Mouse (Mus musculus) adipose tissue, adult 10 weeks (tissue): ENCODE measurements around the gene Jchain. TPM values are rescaled to one million over a fixed set of nuclear protein-coding genes. Genes with fewer than 3 reads are reported as not detected.

Experiments used
- polyA plus RNA-seq: library from polyadenylated mRNA; stranded (reverse); fragments of 350-450 nt; fragmentation: Illumina TruSeq; extraction: RNeasy Lipid Tissue Mini Kit (QIAGEN cat#74804); gene quantifications from one replicate; pipeline ENCODE4 v1.2.3, GENCODE M21; 2014; ENCODE audit warnings: low read depth, low replicate concordance

The Jchain gene
- 7.1 TPM for polyA plus RNA-seq

DNA sequence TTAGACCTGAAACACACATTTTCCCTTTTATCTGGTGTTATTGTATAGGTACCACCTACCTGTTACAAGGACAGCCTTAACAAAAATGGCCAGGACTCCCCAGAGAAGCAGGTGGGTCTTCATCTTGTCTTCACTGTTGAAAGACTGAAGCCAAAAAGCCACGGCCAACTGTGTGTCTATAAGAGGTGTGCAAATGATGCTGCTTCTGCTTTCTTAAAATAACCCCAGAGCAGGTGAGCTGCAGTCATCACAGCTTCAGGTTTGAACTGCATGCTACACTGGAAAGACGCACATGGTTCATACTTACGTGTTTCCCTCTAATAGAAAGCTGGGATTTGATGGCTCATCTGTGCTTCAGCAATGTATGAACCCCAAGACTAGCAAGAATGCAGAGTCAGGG is at the start of gene Jchain:
Gene Jchain, minus strand, starts transcription at position 235 of the 400 bp plus-strand sequence.

DNA sequence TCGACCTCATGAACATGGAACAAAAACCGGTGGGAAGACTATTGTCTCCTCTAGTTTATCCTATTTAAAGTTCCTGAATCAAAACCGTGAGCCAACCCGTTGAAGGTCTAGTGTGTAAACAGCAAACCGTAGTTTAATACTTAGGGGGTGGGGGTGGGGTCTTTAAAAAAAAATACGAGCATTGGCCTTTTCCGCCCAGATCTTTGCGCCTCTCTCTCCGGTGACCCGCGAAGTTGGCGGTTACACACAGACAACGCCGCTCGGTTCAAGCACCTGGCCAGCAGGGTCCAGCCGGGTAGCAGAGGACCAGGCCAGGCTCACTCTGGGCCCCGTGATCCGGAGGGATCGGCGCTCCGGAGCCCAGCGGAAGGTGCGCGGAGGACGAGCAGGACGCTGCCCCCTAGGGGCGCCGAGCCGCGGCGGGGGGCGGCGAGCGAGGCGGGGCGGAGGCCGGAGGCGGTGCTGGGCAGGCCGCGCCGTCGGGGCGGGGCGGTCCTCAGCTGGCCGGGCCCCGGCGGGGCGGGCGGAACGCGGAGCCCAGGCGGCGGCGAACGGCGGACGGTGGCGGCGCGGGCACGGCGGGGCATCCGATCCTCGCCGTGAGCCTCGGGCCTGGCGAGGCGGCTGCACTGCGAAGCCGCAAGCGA is 36.9 kb upstream of the Jchain start, which contains the start of gene Rufy3:
Gene Rufy3, plus strand, starts transcription at position 540 of the 647 bp plus-strand sequence.

DNA sequence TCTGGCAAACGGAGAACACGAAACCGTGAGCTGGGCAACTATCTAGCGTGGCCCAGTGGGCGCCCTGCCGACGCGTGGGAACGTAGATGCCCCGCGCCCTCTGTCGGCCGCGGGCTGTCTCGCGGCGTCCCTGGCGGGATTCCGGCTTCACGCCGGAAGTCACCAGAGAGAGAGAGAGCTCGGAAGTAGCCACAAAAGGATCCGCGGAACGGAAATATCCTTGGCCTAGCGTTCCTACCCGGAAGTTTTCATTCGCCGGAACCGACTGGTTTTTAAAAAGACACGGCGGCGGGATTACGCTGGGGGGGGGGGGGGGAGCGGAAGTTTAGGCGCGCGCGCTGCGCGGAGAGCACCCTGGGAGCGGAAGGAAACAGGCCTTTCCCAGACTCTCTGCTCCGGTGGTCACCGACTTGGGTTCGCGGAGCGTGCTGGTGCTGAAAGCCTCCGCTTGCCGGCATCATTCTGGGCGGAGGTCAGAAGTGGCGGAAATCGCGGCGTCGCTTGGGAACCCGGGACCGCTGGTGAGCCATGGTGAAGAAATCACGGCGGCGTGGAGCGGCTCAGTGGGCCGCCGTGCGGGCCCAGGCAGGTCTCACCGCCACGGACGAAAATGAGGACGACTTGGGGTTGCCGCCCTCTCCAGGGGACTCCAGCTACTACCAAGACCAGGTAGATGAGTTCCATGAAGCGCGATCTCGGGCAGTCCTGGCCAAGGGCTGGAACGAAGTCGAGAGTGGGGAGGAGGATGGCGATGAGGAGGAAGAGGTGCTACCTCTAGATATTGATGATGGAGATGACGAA is 26.6 kb upstream of the Jchain start, which contains the start of gene Utp3:
Gene Utp3, plus strand, starts transcription at position 377 of the 801 bp plus-strand sequence.

DNA sequence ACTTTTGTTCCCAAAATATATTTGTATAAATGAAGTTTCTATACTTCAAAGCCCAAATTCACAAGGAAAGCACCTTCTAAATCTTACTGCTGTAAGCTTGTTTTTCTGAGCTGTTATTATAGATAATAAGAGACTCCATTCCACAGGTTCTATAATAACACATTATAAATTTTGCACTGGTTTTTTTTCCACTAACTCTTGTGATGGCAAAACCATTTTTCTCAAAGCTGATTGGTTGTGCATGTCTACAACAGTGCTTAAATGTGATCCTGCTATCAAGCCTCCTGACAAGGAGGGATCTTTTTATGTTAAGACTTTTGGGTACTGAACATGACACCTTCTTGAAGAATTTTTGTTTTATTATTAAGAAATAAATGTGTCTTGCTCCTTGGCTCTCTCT is 40.0 kb downstream of the Jchain start, which contains the start of gene Enam:
Gene Enam, plus strand, starts transcription at position 301 of the 400 bp plus-strand sequence.

Other genes with a start within 250 kb of the Jchain start
- not detected for gene Prol1, start 210.6 kb downstream of the Jchain start, polyA plus RNA-seq
- not detected for gene Amtn, start 151.8 kb downstream of the Jchain start, polyA plus RNA-seq
- not detected for gene Ambn, start 71.9 kb downstream of the Jchain start, polyA plus RNA-seq
- not detected for gene Enam, start 39.9 kb downstream of the Jchain start, polyA plus RNA-seq
- 32.8 TPM for gene Utp3, start 26.6 kb upstream of the Jchain start, polyA plus RNA-seq
- 17.5 TPM for gene Rufy3, start 37.1 kb upstream of the Jchain start, polyA plus RNA-seq
- gene Grsf1, start 148.3 kb upstream of the Jchain start, polyA plus RNA-seq: 72.2 TPM
- gene Mob1b, start 193.0 kb upstream of the Jchain start, polyA plus RNA-seq: 13.9 TPM
- gene Dck, start 237.1 kb upstream of the Jchain start, polyA plus RNA-seq: 6.1 TPM